ENCODE assay signal across 8 mouse cellular contexts in genomic region chr4:145300210-145300927, GRCm38 (mm10). TPM values are rescaled to one million over a fixed set of nuclear protein-coding genes. Genes with fewer than 3 reads are reported as not detected.
A peak's percentile ranks its signal among the peaks of the same experiment; 100 is the strongest.
DNase-seq lines count a peak whose midpoint lies in the region; ATAC-seq and TF ChIP-seq lines count a peak whose summit lies in the region.

No protein-coding gene starts in this region.

- WGBS in lung, embryonic 14.5 days, result 38% methylated on average over 12 of the region's 12 CpGs
- WGBS in liver, embryonic 11.5 days, result 28% methylated on average over 12 of the region's 12 CpGs

- no peak for TF ChIP-seq CTCF in lung, embryonic 14.5 days (IDR thresholded peaks at IDR 0.05; ENCODE audit: low read depth)

- no peak overlapping the region for H3K4me2 ChIP-seq in lung, embryonic 14.5 days
- no peak overlapping the region for H3K4me2 ChIP-seq in liver, embryonic 11.5 days

- no peak for ATAC-seq in lung, embryonic 14.5 days (ENCODE audit: insufficient read depth)
- ATAC-seq in liver, embryonic 11.5 days (replicated peaks; ENCODE audit: low FRiP score), result peak; percentile 25; the same call in 1 of the 2 replicates

- no peak overlapping the region for H3K4me3 ChIP-seq in lung, embryonic 14.5 days (ENCODE audit: low read depth, low read length)
- no peak overlapping the region for H3K4me3 ChIP-seq in liver, embryonic 11.5 days (ENCODE audit: low read depth, low read length)

- H3K9ac ChIP-seq in lung, embryonic 14.5 days, result no peak overlapping the region
- no peak overlapping the region for H3K9ac ChIP-seq in liver, embryonic 11.5 days (ENCODE audit: low read depth, low read length)

- peak; percentile 7 for DNase-seq in lung, embryonic 14.5 days
- DNase-seq in lung, postnatal 14 days, result no peak
- DNase-seq in liver, embryonic 11.5 days (ENCODE audit: low spot score), result no peak
- DNase-seq in spleen, adult 12 weeks (ENCODE audit: low spot score), result peak; percentile 44
- DNase-seq in left cerebral cortex, postnatal 14 days (ENCODE audit: low spot score in 2 of 2), result no peak
- no peak for DNase-seq in frontal cortex, postnatal 10 days (ENCODE audit: low spot score in 2 of 2)
- no peak for DNase-seq in ovary, postnatal 10 days (ENCODE audit: low spot score)
- no peak for DNase-seq in heart, postnatal 14 days

- H3K27ac ChIP-seq in lung, embryonic 14.5 days (ENCODE audit: low read depth), result no peak overlapping the region
- no peak overlapping the region for H3K27ac ChIP-seq in liver, embryonic 11.5 days (ENCODE audit: low read depth, low read length)

- intact Hi-C loops in left cerebral cortex, postnatal 14 days (cut with DNase I), result no loop called here
- intact Hi-C loops in heart, postnatal 14 days (cut with DNase I), result no loop called here

- H3K36me3 ChIP-seq in lung, embryonic 14.5 days (ENCODE audit: insufficient read depth), result no peaks in the 10 kb centered on the region
- H3K36me3 ChIP-seq in liver, embryonic 11.5 days (ENCODE audit: control insufficient read depth, insufficient read depth, low read length), result no peaks in the 10 kb centered on the region

- no peaks in the 10 kb centered on the region for H3K9me3 ChIP-seq in lung, embryonic 14.5 days (ENCODE audit: low read depth, low read length)
- no peaks in the 10 kb centered on the region for H3K9me3 ChIP-seq in liver, embryonic 11.5 days (ENCODE audit: control insufficient read depth, low read length)

- H3K27me3 ChIP-seq in lung, embryonic 14.5 days (ENCODE audit: insufficient read depth, low read length), result no peaks in the 10 kb centered on the region
- no peaks in the 10 kb centered on the region for H3K27me3 ChIP-seq in liver, embryonic 11.5 days (replicated peaks; ENCODE audit: control insufficient read depth, insufficient read depth, low read length)

- H3K4me1 ChIP-seq in lung, embryonic 14.5 days (ENCODE audit: insufficient read depth), result no peaks in the 10 kb centered on the region
- no peaks in the 10 kb centered on the region for H3K4me1 ChIP-seq in liver, embryonic 11.5 days (replicated peaks; ENCODE audit: control insufficient read depth, insufficient read depth, low read length)

RNA-seq across cellular contexts. Expression of gene Tnfrsf8, which starts 14.6 kb away (rescaled TPM):
- polyA plus RNA-seq in lung, embryonic 14.5 days (2014; fragmentation: Nextera tagmentation; extraction: Ambion mirVana), result 0.20 TPM in 1 of 2 replicates, not detected in the other
- polyA plus RNA-seq in liver, embryonic 11.5 days (2014; fragmentation: Nextera tagmentation; extraction: Ambion mirVana), result not detected in 2 replicates
- total RNA-seq in left cerebral cortex, postnatal 14 days (2021), result 1 to 10 TPM in 1 of 2 experiments, under 1 TPM in 1; 0.68 to 1.2 TPM
- under 1 TPM; 0.17 to 0.19 TPM for total RNA-seq in heart, postnatal 14 days (2021)

RNA-seq across cellular contexts. Expression of gene Tnfrsf1b, which starts 53.7 kb away (rescaled TPM):
- polyA plus RNA-seq in lung, embryonic 14.5 days (2014; fragmentation: Nextera tagmentation; extraction: Ambion mirVana), result 3.3 and 3.4 TPM in 2 replicates
- 5.7 and 6.5 TPM in 2 replicates for polyA plus RNA-seq in liver, embryonic 11.5 days (2014; fragmentation: Nextera tagmentation; extraction: Ambion mirVana)
- total RNA-seq in left cerebral cortex, postnatal 14 days (2021), result 1 to 10 TPM; 2.8 to 3.1 TPM
- total RNA-seq in heart, postnatal 14 days (2021), result 1 to 10 TPM; 5.5 to 6.3 TPM

Comparison
In these comparisons a context has a peak if more than half of its experiments do, and no peak if none do; other contexts are left out.
1. DNase-seq: peak in lung, embryonic 14.5 days (single experiment) and spleen, adult 12 weeks (single experiment); none in lung, postnatal 14 days (single experiment), liver, embryonic 11.5 days (single experiment), left cerebral cortex, postnatal 14 days (0 of 2), frontal cortex, postnatal 10 days (0 of 2), ovary, postnatal 10 days (single experiment) and heart, postnatal 14 days (0 of 2).